Mouse (Mus musculus) midbrain, embryonic 11.5 days (tissue): ENCODE measurements around the gene Camk1d. TPM values are rescaled to one million over a fixed set of nuclear protein-coding genes. Genes with fewer than 3 reads are reported as not detected.
A peak's percentile ranks its signal among the peaks of the same experiment; 100 is the strongest.

Experiments used
- ATAC-seq: fragments of 200-750 bp; cut with Nextera tagmentation; 2 replicates; pipeline ENCODE4 v1.8.0; 2017; ENCODE audit warnings: moderate TSS enrichment, moderate library complexity; ENCODE audit not compliant: low FRiP score
- DNase-seq: peaks from one replicate; pipeline ENCODE4 v3.0.0; 2015; ENCODE audit warnings: low spot score; ENCODE audit errors: missing footprints
- H3K27ac ChIP-seq: fragments of 300-500 bp; sonication (generic); 2 replicates; pipeline ENCODE4 v1.5.1; 2014; ENCODE audit warnings: low read depth, low read length
- H3K27me3 ChIP-seq: fragments of 300-500 bp; sonication (generic); 2 replicates; pipeline ENCODE4 v1.6.1; 2014; ENCODE audit warnings: mild to moderate bottlenecking, low read length, moderate library complexity, mixed read lengths; ENCODE audit not compliant: control insufficient read depth, insufficient read depth
- H3K36me3 ChIP-seq: fragments of 300-500 bp; sonication (generic); 2 replicates; pipeline ENCODE4 v1.6.1; 2014; ENCODE audit warnings: mild to moderate bottlenecking, low read length, moderate library complexity, mixed read lengths; ENCODE audit not compliant: control insufficient read depth, insufficient read depth
- H3K4me1 ChIP-seq: fragments of 300-500 bp; sonication (generic); 2 replicates; pipeline ENCODE4 v1.6.1; 2014; ENCODE audit warnings: low read length; ENCODE audit not compliant: control insufficient read depth, insufficient read depth
- H3K4me2 ChIP-seq: fragments of 300-500 bp; sonication (generic); 2 replicates; pipeline ENCODE4 v1.6.1; 2014; ENCODE audit warnings: mild to moderate bottlenecking, moderate library complexity
- H3K4me3 ChIP-seq: fragments of 300-500 bp; sonication (generic); 2 replicates; pipeline ENCODE4 v1.5.1; 2014; ENCODE audit warnings: low read depth, low read length
- H3K9ac ChIP-seq: fragments of 300-500 bp; sonication (generic); 2 replicates; pipeline ENCODE4 v1.6.1; 2014; ENCODE audit warnings: low read length
- H3K9me3 ChIP-seq: fragments of 300-500 bp; sonication (generic); 2 replicates; pipeline ENCODE4 v1.6.1; 2016; ENCODE audit warnings: low read length; ENCODE audit not compliant: control insufficient read depth
- WGBS: fragments of 180-500 bp; shearing (Covaris S2); extraction: QIAGEN DNeasy Blood & Tissue Kit; methylation state at CpG from one replicate; pipeline ENCODE4 v1.1.7; 2014; 5-methylcytosine and 5-hydroxymethylcytosine counted together
- polyA plus RNA-seq: library from polyadenylated mRNA; unstranded; fragments of >200 nt; fragmentation: Nextera tagmentation; extraction: Ambion mirVana; gene quantifications from 2 replicates; pipeline ENCODE4 v1.2.1, GENCODE M21; 2014

Camk1d gene
- polyA plus RNA-seq, 1 experiment from 2014 or later: 2.0 TPM

- Histone ChIP-seq H3K9me3 (no peaks in the 10 kb centered on the region), H3K4me1 (no peaks in the 10 kb centered on the region), H3K4me2 (no peak overlapping the region), H3K27ac (no peak overlapping the region), H3K9ac (no peak overlapping the region), H3K27me3 (no peaks in the 10 kb centered on the region), H3K36me3 (no peaks in the 10 kb centered on the region), H3K4me3 (no peak overlapping the region)
- peak; percentile 47 for DNase-seq
- 81% methylated on average over 12 of the region's 12 CpGs for WGBS
- ATAC-seq: no peak
These were observed 38.7 kb downstream of the Camk1d start for GRCm38 (mm10) chr2:5675431-5676142.

GRCm38 (mm10) chr2:5674512-5674911 is 39.8 kb downstream of the Camk1d start:
- 92% methylated on average over 9 of the region's 9 CpGs for WGBS

GRCm38 (mm10) chr2:5673816-5674215 is 40.5 kb downstream of the Camk1d start:
- no peaks in the 10 kb centered on the region for H3K4me1 ChIP-seq
- H3K4me3 ChIP-seq: no peak overlapping the region
- H3K27ac ChIP-seq: no peak overlapping the region
- WGBS: 88% methylated on average over 6 of the region's 6 CpGs
- no peak overlapping the region for H3K9ac ChIP-seq
- no peaks in the 10 kb centered on the region for H3K27me3 ChIP-seq
- no peaks in the 10 kb centered on the region for H3K9me3 ChIP-seq
- peak; percentile 31 for DNase-seq
- no peaks in the 10 kb centered on the region for H3K36me3 ChIP-seq
- H3K4me2 ChIP-seq: no peak overlapping the region
- ATAC-seq: no peak

More at GRCm38 (mm10) chr2:5674512-5674911, 39.8 kb downstream of the Camk1d start:
- Histone ChIP-seq H3K9ac (no peak overlapping the region), H3K4me3 (no peak overlapping the region), H3K4me1 (no peaks in the 10 kb centered on the region), H3K36me3 (no peaks in the 10 kb centered on the region), H3K27ac (no peak overlapping the region), H3K4me2 (no peak overlapping the region), H3K27me3 (no peaks in the 10 kb centered on the region), H3K9me3 (no peaks in the 10 kb centered on the region)
- no peak for ATAC-seq
- DNase-seq: no peak

GRCm38 (mm10) chr2:5672906-5673589 is 41.3 kb downstream of the Camk1d start:
- no peaks in the 10 kb centered on the region for H3K36me3 ChIP-seq
- WGBS: 76% methylated on average over 7 of the region's 7 CpGs
- H3K4me2 ChIP-seq: no peak overlapping the region
- no peaks in the 10 kb centered on the region for H3K27me3 ChIP-seq
- H3K4me3 ChIP-seq: no peak overlapping the region
- no peak overlapping the region for H3K9ac ChIP-seq
- ATAC-seq (no peak), DNase-seq (peak; percentile 69)
- no peaks in the 10 kb centered on the region for H3K9me3 ChIP-seq
- no peaks in the 10 kb centered on the region for H3K4me1 ChIP-seq
- H3K27ac ChIP-seq: no peak overlapping the region

GRCm38 (mm10) chr2:5670146-5670545 is 44.2 kb downstream of the Camk1d start:
- 90% methylated on average over 10 of the region's 10 CpGs for WGBS
- H3K4me3 ChIP-seq: no peak overlapping the region
- no peak overlapping the region for H3K27ac ChIP-seq
- H3K9me3 ChIP-seq: no peaks in the 10 kb centered on the region
- no peak overlapping the region for H3K9ac ChIP-seq
- DNase-seq (peak; percentile 78), ATAC-seq (no peak)
- no peak overlapping the region for H3K4me2 ChIP-seq
- H3K4me1 ChIP-seq: no peaks in the 10 kb centered on the region
- no peaks in the 10 kb centered on the region for H3K36me3 ChIP-seq
- H3K27me3 ChIP-seq: no peaks in the 10 kb centered on the region

- H3K36me3 ChIP-seq: no peaks in the 10 kb centered on the region
- ATAC-seq: no peak
- H3K9me3 ChIP-seq: no peaks in the 10 kb centered on the region
- no peak overlapping the region for H3K9ac ChIP-seq
- no peak overlapping the region for H3K27ac ChIP-seq
- H3K4me3 ChIP-seq: no peak overlapping the region
- H3K4me2 ChIP-seq: no peak overlapping the region
- peak; percentile 19 for DNase-seq
- H3K27me3 ChIP-seq: no peaks in the 10 kb centered on the region
- H3K4me1 ChIP-seq: no peaks in the 10 kb centered on the region
- 83% methylated on average over 15 of the region's 15 CpGs for WGBS
These were observed 44.7 kb downstream of the Camk1d start for GRCm38 (mm10) chr2:5669498-5670040.

- H3K4me2 ChIP-seq: no peak overlapping the region
- WGBS: 81% methylated on average over 4 of the region's 4 CpGs
- H3K4me1 ChIP-seq: no peaks in the 10 kb centered on the region
- H3K9ac ChIP-seq: no peak overlapping the region
- DNase-seq: peak; percentile 73
- no peaks in the 10 kb centered on the region for H3K9me3 ChIP-seq
- H3K4me3 ChIP-seq: no peak overlapping the region
- H3K36me3 ChIP-seq: no peaks in the 10 kb centered on the region
- ATAC-seq: no peak
- no peaks in the 10 kb centered on the region for H3K27me3 ChIP-seq
- H3K27ac ChIP-seq: no peak overlapping the region
These were observed 45.4 kb downstream of the Camk1d start for GRCm38 (mm10) chr2:5668940-5669339.

- H3K4me1 ChIP-seq: no peaks in the 10 kb centered on the region
- ATAC-seq: no peak
- DNase-seq: peak; percentile 51
- no peak overlapping the region for H3K27ac ChIP-seq
- no peak overlapping the region for H3K9ac ChIP-seq
- H3K36me3 ChIP-seq: no peaks in the 10 kb centered on the region
- H3K4me3 ChIP-seq: no peak overlapping the region
- H3K27me3 ChIP-seq: no peaks in the 10 kb centered on the region
- H3K4me2 ChIP-seq: no peak overlapping the region
- no peaks in the 10 kb centered on the region for H3K9me3 ChIP-seq
- 92% methylated on average over 9 of the region's 9 CpGs for WGBS
These were observed 50.8 kb downstream of the Camk1d start for GRCm38 (mm10) chr2:5663499-5663898.

GRCm38 (mm10) chr2:5661946-5662345 is 52.4 kb downstream of the Camk1d start:
- H3K4me1 ChIP-seq: no peaks in the 10 kb centered on the region
- H3K9ac ChIP-seq: no peak overlapping the region
- H3K9me3 ChIP-seq: no peaks in the 10 kb centered on the region
- no peaks in the 10 kb centered on the region for H3K27me3 ChIP-seq
- H3K4me2 ChIP-seq: no peak overlapping the region
- no peaks in the 10 kb centered on the region for H3K36me3 ChIP-seq
- 72% methylated on average over 5 of the region's 5 CpGs for WGBS
- no peak overlapping the region for H3K27ac ChIP-seq
- ATAC-seq: no peak
- H3K4me3 ChIP-seq: no peak overlapping the region
- no peak for DNase-seq
